Mouse (Mus musculus) kidney, postnatal 36 days (tissue): ENCODE data around the gene Serpina3g.
"Not testable (repeated sequence)": the region's sequence is repeated elsewhere in the genome, so short reads cannot be mapped to it uniquely, and the experiment has no call there.

Experiments
- DNase-seq, 2 experiments: peaks; one replicate each; pipeline ENCODE4 v3.0.0; 2021 to 2022; ENCODE audit warnings: mixed read lengths in 2 of 2

Gene Serpina3g

DNA sequence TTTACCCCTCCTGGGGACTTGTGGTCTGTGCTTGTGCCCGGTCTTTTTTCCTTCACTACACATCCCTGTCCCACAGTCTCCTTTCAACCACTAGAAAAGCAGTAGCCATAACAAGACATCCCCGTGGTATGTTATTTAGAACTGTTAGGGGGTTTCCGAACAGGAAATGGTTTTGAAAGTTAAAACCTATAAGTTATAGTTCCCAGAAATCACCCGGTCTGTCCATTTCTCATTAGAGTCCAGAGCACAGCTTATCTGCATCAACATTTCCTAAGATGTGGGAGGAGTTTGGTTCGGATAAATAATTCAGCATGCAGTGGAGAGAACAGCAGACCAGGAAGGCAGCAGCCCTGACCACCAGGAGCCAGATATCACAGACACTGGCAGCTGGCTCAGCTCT is at the start of gene Serpina3g:
Gene Serpina3g, plus strand, starts transcription at position 331 of the 400 bp plus-strand sequence.
- DNase-seq = no peak

DNA sequence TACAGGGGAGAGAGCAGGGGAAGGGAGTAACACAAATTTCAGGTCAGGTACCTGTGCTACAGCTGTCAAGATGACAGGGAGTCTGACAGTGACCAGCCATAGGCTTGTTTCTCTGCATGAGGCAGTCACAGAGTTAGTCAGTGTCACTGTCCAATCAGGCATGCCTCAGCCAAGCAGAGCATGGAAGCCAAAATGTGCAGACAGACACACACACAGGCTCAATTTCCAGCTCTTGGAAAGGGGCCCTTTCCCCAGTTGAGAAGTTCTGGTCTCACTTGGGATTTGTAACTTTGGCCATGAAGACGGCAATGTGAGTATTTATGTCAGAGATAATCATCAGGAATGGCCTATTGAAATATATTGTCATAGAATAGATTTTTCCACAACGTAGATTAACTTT is 46.8 kb upstream of the Serpina3g start:
- no peak for DNase-seq

DNA sequence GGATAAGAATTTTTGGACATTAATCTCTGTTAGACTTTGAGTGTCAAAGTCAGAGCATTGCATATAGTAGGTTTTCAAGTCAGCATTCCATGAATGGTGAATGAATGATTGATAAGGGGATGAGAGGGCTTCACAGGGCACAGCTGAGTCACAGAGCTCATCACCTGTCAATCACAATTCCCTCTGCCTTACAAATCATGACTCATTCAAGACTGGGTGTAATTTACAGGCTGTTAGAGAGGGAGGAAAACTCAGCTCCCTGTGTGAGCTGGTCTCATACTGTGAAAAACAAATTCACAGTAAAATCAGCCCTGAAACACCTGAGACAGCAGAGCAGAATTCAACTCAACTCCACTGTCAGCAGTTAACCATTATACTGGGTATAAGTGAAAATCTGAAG is 45.2 kb upstream of the Serpina3g start:
- DNase-seq = no peak

DNA sequence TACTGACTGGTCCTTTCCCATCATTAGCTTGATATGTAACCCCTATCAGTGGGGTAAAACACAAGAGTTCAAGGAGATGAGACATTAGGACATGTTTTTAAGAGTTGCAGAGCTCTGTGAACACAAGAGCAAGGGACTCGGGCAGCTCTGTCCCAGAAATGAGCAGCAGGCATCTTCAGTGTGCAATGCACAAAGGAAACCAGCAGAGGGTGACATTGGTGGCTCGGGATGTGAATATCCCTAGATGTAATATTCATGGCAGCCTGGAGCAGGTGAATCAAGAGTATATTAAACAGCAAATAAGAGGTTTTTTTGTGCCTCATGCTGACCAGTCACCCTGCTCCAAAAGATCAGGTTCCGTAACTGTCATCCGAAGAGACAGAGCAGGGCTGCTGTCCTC is 26.9 kb upstream of the Serpina3g start:
- DNase-seq = peak in 1 of 2 experiments; percentile 19

DNA sequence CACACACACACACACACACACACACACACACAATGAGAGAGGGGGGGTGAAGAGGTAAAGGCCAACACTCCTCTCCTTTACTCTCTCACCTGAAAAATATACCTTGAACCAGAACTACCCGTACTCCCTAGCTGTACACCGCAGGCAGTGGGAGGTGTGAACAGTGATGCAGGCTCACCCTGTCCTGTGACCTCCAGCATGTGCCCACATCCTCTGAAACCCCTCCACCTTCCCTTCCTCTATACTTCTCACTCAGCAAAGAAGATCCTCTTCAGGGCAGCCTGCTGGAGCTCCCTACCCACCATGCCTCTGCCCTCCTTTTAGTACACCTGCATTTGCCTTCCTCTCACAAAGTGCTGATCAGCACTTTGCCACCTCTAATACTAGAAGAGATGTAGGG is 26.2 kb upstream of the Serpina3g start:
- DNase-seq = no peak

DNA sequence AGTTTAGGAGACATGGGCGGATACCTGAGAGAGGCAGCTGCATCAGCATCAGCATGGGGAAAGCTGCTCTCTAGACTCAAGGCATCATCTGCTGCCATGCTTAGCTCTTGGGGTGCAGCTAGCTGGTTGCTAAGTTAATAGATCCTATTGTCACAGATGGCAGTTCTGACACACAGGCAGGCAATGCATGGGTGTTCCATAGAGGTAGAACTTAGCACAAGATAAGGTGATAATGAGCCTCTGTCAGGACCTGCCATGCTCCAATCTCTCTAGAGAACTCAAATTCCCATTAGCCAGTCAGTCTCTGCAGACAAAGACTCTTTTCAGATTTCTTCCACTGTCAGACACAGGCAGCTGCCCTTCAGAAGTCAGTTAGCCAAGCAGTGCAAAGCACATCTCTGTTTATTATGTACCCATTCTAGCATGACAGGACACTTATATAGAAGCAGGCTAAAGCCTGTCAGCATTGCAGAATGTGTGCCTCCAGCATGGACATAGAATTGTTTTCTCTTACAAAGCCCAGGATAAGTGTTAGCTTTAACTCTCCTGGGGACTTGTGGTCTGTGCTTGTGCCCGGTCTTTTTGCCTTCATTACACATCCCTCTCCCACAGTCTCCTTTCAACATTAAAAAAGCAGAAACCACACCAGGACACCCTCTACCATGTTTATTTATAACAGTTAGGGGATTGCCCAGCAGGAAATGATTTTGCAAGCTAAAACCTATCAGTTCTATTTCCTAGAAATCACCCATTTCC is 22.2 kb upstream of the Serpina3g start:
- DNase-seq = no peak

DNA sequence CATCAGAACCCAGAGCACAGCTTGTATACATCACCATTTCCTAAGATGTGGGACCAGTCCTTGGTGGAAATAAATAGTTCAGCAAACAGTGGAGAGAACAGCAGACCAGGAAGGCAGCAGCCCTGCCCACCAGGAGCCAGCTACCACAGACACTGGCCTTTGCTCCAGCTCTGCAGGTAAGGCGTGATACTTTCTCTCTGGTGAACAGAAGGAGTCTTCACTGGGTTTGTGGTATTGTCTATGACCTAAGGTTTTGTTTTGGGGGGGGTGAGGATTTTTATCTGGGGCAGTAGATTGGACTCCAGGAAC is 21.6 kb upstream of the Serpina3g start, which contains the start of gene Serpina3f:
Gene Serpina3f, plus strand, starts transcription at position 100 of the 309 bp plus-strand sequence.
- no peak for DNase-seq

DNA sequence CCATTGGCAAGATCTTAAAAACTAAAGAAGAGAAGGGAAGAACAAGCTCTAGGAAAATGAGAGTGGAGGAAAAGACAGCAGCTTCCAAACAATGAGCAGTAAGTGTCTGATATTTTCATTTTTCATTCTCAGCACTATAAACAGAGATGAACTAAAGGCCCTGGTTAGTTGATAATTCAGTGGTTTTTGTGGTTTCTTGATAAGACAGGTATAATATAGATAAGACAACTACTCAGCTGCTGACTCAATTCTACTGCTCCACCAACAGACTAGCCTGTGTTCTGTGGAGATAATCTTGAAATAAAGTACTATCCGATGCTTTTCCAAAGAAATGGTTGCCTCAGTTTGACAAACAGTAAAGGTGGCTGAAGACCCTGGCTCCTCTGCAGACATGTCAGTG is 20.8 kb upstream of the Serpina3g start:
- no peak for DNase-seq

DNA sequence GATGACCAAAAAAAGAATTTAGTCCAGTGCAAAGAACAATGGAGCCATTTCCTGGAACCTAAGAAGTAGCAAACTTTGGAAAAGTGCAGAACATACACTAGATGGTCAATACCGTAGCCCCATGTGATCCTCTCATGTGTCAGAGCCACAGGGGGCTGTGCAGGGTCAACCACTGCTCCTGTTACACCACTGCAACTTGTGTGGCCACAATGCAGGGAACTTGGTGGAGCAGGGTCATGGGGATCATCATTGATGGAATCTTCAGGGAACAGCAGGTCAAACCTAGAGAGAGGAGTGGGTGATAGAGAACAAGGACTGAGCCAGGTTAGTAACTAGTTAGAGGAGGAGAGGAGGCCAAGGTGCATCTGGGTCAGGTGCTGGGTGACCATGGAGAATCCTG is 14.4 kb upstream of the Serpina3g start:
- no peak for DNase-seq

DNA sequence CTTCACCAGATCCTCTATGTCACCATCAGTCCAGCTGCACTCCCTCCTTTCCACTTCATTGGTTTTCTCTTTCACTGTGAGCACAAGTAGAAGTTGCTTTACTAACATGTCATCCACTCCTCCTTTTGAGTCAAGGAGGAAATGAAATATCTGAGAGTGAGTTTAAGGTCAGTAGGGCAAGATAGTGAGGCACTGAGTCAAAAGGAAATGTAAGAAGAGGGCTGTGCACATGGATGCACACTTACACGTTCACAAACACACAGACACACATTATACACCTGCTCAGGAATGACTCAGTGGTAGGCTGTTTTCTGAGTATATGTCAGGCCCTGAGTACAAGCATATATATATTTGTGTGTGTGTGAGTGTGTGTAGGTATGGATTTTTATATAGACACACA is 12.4 kb upstream of the Serpina3g start:
- no peak for DNase-seq

DNA sequence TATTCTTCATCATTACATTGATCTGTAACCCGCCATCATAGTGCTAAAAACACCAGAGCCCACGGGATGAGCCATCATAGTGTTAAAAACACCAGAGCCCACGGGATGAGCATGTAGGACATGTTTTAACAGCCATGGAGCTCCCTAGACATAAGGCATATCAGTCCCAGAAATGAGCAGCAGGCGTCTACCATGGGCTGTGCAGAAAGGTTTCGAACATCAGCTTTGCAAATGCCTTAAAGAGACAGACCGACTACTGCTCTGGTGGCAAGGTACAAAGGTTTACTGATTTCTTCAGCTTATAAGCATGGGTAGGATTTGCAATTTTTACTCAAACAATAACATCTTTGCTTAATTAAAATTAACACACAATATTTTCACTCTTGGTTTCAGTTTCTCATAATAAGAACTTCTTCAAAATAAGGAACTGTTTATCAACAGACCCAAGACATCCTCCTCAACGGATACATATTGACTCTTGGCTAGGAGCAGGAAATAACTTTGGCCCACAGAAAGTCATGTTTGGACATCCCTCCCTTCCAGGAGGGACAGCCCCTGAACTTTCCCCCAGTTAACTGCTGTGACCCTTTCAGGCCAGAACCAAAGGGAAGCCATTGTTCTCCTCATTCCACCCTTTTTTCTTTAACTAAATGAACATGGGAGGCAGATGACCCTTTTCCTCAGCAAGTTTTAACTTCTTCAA is 11.3 kb upstream of the Serpina3g start:
- peak in 1 of 2 experiments; percentile 8 for DNase-seq

DNA sequence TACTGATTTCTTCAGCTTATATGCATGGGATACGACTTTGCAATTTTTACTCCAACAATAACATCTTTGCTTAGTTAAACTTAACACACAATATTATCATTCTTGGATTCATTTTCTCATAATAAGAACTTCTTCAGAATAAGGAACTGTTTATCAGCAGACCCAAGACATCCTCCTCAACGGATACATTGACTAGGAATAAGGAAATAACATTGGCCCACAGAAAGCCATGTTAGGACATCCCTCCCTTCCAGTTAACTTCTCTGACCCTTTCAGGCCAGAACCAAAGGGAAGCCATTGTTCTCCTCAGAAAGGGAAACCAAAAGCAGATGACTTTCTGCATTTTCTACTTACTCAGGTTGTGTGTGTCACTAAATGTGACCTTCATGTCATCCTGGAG is 5.3 kb upstream of the Serpina3g start:
- no peak for DNase-seq

DNA sequence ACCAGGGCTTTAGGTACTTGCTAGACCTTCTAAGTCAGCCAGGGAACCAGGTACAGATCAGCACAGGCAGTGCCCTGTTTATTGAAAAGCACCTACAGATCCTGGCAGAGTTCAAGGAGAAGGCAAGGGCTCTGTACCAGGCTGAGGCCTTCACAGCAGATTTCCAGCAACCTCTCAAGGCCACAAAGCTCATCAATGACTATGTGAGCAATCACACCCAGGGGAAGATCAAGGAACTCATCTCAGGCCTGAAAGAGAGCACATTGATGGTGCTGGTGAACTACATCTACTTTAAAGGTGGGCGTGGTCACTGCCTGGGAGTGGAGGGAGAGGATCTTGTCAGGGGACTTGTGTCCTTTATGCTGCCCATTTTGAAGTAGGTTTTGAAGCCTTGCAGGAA is 2.0 kb downstream of the Serpina3g start:
- DNase-seq = not testable (repeated sequence)

DNA sequence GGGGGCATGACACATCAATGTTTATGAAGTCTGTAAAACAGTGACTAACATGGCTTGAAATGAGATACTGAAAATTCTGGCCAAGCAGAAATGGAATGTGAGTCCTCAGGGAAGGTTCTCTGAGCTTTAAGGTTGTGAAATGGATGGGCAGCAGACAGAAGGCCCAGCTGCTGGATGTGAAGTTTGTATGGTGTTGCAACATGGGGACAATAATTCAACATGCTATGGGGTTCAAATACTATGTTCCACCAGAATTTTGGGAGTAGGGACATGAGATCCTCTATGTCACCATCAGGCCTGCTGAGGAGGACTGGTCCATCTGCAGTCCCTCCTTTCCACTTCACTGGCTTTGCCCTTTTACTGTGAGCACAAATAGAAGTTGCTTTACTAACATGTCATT is 7.3 kb downstream of the Serpina3g start:
- no peak for DNase-seq

DNA sequence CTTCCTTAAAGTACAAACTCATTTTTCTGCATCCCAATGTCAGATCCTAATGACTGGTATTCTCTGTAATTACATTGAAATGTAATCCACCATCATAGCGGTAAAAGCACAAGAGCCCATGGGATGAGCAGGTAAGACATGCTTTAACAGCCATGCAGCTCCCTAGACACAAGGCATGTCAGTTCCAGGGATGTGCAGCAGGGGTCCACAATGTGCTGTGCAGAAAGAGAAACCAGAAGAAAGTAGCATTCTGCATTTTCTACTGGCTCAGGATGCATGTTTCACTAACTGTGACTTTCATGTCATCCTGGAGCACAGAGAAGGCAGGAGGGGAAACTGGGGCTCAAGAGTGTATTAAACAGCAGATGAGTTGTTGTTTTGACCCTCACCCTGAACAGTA is 9.0 kb downstream of the Serpina3g start:
- DNase-seq = peak in 1 of 2 experiments; percentile 21

DNA sequence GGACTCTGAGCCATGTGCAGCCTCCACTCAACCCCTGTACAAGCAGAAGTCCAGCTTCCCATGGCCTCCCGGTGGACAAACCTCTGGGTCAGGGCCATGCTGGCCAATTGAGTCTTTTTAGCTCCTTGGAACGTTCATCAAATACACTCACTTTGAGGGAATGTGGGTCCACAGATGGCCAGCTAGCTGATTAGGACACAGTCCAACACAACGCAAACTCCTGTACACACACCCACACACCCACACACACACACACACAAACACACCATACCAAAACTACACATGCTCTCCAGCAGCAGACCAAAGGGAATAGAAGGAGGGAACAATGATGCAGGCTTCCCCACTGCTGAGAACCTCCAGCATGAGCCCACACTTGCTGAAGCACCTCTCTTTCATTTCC is 9.6 kb downstream of the Serpina3g start:
- no peak for DNase-seq

DNA sequence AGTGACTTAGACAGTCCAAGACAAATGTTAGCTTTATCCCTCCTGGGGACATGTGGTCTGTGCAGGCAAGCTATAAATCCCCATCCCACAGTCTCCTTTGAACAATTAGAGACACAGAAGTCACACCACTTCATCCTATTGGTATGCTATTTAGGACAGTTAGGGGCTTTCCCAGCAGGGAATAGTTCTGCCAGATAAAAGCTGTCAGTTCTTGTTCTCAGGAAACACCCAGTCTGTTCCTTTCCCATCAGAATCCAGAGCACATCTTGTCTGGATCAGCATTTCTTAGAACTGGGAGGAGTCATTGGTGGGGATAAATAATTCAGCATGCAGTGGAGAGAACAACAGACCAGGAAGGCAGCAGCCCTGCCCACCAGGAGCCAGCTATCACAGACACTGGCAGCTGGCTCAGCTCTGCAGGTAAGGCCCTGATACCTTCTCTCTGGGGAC is 11.5 kb downstream of the Serpina3g start:
- DNase-seq = no peak

DNA sequence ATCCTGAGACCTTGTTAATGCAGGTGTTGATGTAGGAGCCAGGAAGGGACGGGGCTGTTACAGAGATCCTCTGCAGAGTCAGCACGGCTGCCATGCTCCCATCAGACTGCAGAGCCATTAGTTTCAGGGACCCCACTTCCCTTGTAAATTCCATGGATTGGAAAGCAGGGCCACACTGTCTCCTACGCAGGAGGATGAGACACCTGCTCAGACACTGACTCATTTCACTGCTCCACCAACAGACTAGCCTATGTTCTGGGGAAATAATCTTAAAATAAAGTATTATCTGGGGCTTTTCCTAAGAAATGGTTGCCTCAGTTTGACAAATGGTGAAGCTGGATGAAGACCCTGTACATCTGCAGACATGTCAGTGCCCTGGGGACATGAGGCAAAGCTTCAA is 12.2 kb downstream of the Serpina3g start:
- no peak for DNase-seq

DNA sequence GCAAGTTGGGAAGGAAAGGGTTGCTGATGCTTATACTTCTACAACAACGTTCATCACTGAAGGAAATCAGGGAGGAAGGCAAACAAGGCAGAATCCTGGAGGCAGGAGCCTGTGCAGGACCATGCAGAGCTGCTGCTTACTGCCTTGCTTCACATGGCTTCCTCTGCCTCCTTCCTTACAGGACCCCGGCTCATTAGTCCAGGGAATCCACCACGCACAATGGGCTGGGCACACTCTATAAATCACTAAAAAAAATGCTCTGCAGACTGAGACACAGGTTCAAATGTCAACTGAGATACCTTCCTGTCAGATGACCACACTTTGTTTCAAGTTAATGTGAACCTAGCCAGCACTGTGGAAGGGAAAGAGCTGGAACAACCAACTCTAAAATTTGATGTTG is 25.0 kb downstream of the Serpina3g start:
- DNase-seq = no peak

DNA sequence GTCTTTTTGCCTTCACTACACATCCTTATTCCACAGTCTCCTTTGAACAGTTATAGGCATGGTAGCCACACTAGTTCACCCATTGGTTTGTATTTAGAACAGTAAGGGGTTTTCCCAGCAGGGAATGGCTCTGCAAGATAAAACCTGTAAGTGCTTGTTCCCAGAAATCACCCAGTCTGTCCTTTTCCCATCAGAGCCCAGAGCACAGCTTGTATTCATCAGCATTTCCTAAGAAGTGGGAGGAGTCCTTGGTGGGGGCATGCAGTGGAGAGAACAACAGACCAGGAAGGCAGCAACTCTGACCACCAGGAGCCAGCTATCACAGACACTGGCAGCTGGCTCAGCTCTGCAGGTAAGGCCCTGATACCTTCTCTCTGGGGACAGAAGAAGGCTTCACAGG is 26.8 kb downstream of the Serpina3g start, which contains the start of gene Serpina3i:
Gene Serpina3i, plus strand, starts transcription at position 260 of the 400 bp plus-strand sequence.
- no peak for DNase-seq

DNA sequence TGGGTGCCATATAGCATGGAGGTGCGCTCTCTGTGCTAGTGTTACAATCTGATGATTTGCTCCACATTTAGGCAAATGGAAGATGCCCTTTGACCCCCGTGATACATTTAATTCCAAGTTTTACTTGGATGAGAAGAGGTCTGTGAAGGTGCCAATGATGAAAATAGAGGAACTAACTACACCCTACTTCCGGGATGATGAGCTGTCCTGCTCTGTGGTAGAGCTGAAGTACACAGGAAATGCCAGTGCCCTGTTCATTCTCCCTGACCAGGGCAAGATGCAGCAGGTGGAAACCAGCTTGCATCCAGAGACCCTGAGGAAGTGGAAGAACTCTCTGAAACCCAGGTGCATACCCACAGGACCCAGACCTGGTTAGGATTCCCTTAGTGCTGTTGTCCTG is 30.3 kb downstream of the Serpina3g start:
- no peak for DNase-seq

DNA sequence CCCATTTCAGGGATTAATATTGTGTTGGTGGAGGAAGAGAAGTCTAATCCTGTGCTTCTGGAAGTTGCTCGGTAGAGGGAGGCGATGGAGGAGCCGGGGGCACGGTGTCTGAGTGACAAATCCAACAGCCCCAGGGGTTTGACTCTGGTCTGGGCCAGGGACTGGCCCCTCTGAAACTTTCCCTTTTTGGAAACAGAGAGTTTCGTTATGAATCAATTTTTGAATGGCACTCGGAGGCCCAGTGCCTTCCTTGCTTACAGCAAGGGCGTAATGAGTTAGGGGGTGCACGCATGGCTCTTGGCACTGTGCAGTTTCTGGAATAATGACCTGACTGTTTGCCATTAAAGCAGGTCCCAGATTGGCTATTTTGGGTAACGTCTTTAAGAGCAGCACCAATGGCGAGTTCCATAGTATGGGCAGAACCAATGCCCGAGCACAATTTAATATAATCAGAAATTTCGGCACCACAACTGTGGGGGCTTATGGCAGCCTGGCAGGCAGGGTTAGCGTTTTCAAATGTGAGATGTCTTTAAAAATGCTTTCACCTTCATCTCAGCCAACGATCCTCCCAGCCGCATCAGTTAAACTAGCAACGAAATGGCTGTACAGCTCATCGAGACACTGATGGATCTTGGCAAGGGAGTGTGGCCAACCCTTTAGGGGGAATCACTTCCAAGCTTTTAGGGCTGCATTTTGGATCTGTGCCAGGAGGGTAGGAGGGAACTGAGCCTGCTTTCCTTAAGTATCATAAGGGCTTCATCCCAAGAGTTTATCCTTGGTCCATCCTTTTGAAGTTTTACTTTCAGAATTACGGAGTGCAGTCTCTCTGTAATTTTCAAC is 42.4 kb downstream of the Serpina3g start:
- DNase-seq = no peak

DNA sequence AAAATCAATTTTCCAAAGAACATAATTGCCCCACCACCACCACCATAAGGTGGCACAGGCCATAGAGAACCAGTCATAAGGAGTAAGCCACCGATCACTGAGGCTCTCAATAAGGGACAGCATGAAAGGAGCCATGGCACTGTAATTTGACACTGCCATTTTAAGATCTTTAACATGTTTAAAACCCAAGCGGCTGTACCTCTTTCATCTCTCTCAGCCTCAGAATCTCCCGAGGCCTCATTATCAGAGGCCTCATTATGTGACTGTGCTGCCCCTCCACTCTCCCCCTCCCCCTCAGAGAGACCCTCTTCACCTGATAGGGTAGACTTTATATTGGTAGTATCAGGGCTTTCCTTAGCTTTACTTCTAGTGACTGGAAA is 43.0 kb downstream of the Serpina3g start:
- no peak for DNase-seq

DNA sequence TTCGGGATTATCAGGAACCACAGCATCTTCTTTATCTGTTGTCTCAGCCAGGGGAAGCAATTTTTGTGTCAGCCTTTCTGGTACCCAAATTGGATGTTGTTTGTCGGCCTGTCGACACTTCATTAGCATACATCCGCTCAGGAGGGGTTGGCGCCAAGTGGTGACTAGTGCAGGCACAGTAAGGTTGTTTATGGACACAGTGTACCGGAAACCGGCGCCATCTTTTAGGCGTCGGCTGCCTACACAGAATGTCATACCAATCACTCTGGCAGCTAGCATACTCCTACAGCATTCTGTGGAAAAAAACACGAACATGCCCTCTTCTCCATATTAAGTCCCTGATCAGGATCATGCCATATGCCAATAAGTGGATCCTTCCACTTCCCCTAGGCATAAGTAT is 47.3 kb downstream of the Serpina3g start:
- no peak for DNase-seq
